Comparison of ENCODE assay signal across 16 mouse cellular contexts in the genomic region with DNA sequence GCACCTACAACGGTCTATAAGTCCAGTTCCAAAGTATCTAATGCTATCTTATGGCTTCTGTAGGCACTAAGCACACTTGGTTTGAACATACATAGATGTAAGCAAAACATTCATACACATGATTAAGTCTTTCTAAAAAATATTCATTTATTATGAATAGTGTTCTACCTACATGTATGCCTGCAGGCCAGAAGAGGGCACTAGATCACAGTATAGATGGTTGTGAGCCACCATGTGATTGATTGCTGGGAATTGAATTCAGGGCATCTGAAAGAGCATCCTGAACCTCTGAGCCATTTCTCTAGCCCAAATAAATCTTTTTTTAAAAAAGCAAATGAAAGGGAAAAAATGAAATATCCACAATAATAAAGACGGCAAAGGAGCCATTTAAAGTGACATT. TPM values are rescaled to one million over a fixed set of nuclear protein-coding genes. Genes with fewer than 3 reads are reported as not detected.
DNase-seq lines count a peak whose midpoint lies in the region; TF ChIP-seq lines count a peak whose summit lies in the region.
"Had no signal": no experiment of that assay in that cellular context is flagged by ENCODE, and none has a peak within 500 bp of the region (broad histone marks: within the 10 kb centered on the region; RNA-seq: fewer than 3 reads in every experiment).

No protein-coding gene starts in this region.

- H3K4me3 ChIP-seq in layer of hippocampus, adult 2 months: no peak overlapping the region
- H3K4me3 ChIP-seq in CH12.LX (replicated peaks in 1 of 3; ENCODE audit: low read depth in 2 of 3, low read length in 2 of 3, poor library complexity in 1 of 3): no peak overlapping the region
- H3K4me3 ChIP-seq: embryonic facial prominence, embryonic 12.5 days; heart, embryonic 12.5 days; kidney, embryonic 15.5 days; limb, embryonic 15.5 days; megakaryocyte, embryonic 14.5 days had no signal

- TF ChIP-seq POLR2A in CH12.LX (IDR thresholded peaks at IDR 0.05; ENCODE audit: low read depth, low read length): no peak

- no peak overlapping the region for H3K9ac ChIP-seq in CH12.LX (ENCODE audit: insufficient read depth, low read depth)
- H3K9ac ChIP-seq: embryonic facial prominence, embryonic 12.5 days; forebrain, postnatal 0 days; heart, embryonic 12.5 days; kidney, embryonic 15.5 days; limb, embryonic 15.5 days had no signal

- H3K4me2 ChIP-seq in CH12.LX (ENCODE audit: insufficient read depth, low read depth, poor library complexity, severe bottlenecking): no peak overlapping the region
- H3K4me2 ChIP-seq: embryonic facial prominence, embryonic 12.5 days; heart, embryonic 12.5 days; kidney, embryonic 15.5 days; limb, embryonic 15.5 days had no signal

- TF ChIP-seq CTCF in layer of hippocampus, adult 2 months (conservative IDR thresholded peaks at IDR 0.05): peak; percentile 41
- TF ChIP-seq CTCF in CH12.LX (conservative IDR thresholded peaks at IDR 0.05 in 1 of 2, IDR thresholded peaks at IDR 0.05 in 1 of 2; ENCODE audit: low read depth in 2 of 2, low read length in 2 of 2): peak in 1 of 2 experiments; percentile 61; a peak in 2 of 4 replicates

- no peaks in the 10 kb centered on the region for H3K27me3 ChIP-seq in CH12.LX (replicated peaks)
- H3K27me3 ChIP-seq: embryonic facial prominence, embryonic 12.5 days; heart, embryonic 12.5 days; kidney, embryonic 15.5 days; limb, embryonic 15.5 days; megakaryocyte, embryonic 14.5 days had no signal

- TF ChIP-seq RAD21 in CH12.LX (IDR thresholded peaks at IDR 0.05; ENCODE audit: low read depth, low read length): peak; percentile 50

- no peak for DNase-seq in layer of hippocampus, adult 2 months (ENCODE audit: low spot score in 2 of 2)
- no peak for DNase-seq in layer of hippocampus, adult 11-12 months (ENCODE audit: low spot score)
- DNase-seq in CH12.LX (ENCODE audit: extremely low read depth) (peak; percentile 18), NIH3T3 (ENCODE audit: low read depth) (peak; percentile 24)
- peak; percentile 13 for DNase-seq in naive thymus-derived CD4-positive, alpha-beta T cell, adult 2 months (ENCODE audit: low read depth)
- no peak for DNase-seq in right cerebral cortex, postnatal 4 days
- DNase-seq in cerebellum, adult 11-12 months: no peak
- DNase-seq: cerebellum, adult 9-11 months; forebrain, postnatal 0 days; gastrocnemius, postnatal 25 days; thymus, adult 18-20 months had no signal

- TF ChIP-seq EP300 in CH12.LX (IDR thresholded peaks at IDR 0.05; ENCODE audit: low read length): no peak

- H3K4me1 ChIP-seq in CH12.LX (ENCODE audit: control insufficient read depth in 1 of 2, insufficient read depth in 2 of 2): no peaks in the 10 kb centered on the region
- H3K4me1 ChIP-seq: embryonic facial prominence, embryonic 12.5 days; heart, embryonic 12.5 days; kidney, embryonic 15.5 days; limb, embryonic 15.5 days; megakaryocyte, embryonic 14.5 days had no signal

- in situ Hi-C loops in CH12.LX (cut with MboI; ENCODE audit: low pct_ligation_motif_present, low pct_unique_long_range_greater_than_20kb, low sequenced_read_pairs): no loop called here

- dilution Hi-C loops in CH12.LX (cut with MboI; ENCODE audit: extremely low pct_ligation_motif_present, extremely low pct_unique_long_range_greater_than_20kb, low sequenced_read_pairs): no loop called here

- H3K9me3 ChIP-seq in CH12.LX (replicated peaks; ENCODE audit: low read length): no peaks in the 10 kb centered on the region
- H3K9me3 ChIP-seq: embryonic facial prominence, embryonic 12.5 days; heart, embryonic 12.5 days; kidney, embryonic 15.5 days; limb, embryonic 15.5 days; megakaryocyte, embryonic 14.5 days had no signal

- H3K36me3 ChIP-seq in CH12.LX (replicated peaks in 1 of 2; ENCODE audit: control insufficient read depth in 1 of 2, insufficient read depth in 1 of 2, low read length in 1 of 2): peaks cover 31 to 52% of the 10 kb centered on the region in 2 experiments

- no peak overlapping the region for H3K27ac ChIP-seq in layer of hippocampus, adult 2 months
- H3K27ac ChIP-seq in CH12.LX (ENCODE audit: insufficient read depth, low read depth): no peak overlapping the region
- H3K27ac ChIP-seq: embryonic facial prominence, embryonic 12.5 days; kidney, embryonic 15.5 days; limb, embryonic 15.5 days had no signal

- H3K79me2 ChIP-seq in CH12.LX (replicated peaks; ENCODE audit: control insufficient read depth, extremely low read depth, insufficient read depth, poor library complexity, severe bottlenecking): no peaks in the 10 kb centered on the region

TF ChIP-seq in CH12.LX, 34 proteins besides CTCF, POLR2A, EP300 and RAD21:
- TF ChIP-seq MYC (IDR thresholded peaks at IDR 0.05; ENCODE audit: low read depth, low read length) (peak; percentile 38; the same call in 1 of the 2 replicates), SMC3 (IDR thresholded peaks at IDR 0.05; ENCODE audit: low read depth, low read length) (peak; percentile 7; the same call in 1 of the 2 replicates), KAT2A (IDR thresholded peaks at IDR 0.05; ENCODE audit: insufficient replicate concordance, low read length) (no peak)

RNA-seq across cellular contexts. Expression of gene Xrn1, which starts 37.7 kb away (rescaled TPM):
- total RNA-seq in layer of hippocampus, adult 2 months (2021): 10 to 100 TPM; 27.8 to 33.1 TPM
- total RNA-seq in CH12.LX (2012; rRNA removed) (7.1 and 8.1 TPM in 2 replicates), CH12.LX (2014; rRNA removed) (9.3 and 9.8 TPM in 2 replicates)
- polyA plus RNA-seq in CH12.LX (2012; ENCODE audit: insufficient read length, low read depth): 11.9 and 13.6 TPM in 2 replicates

Comparison
In these comparisons a context has a peak if more than half of its experiments do, and no peak if none do; other contexts are left out.
1. DNase-seq: peak in CH12.LX (single experiment), NIH3T3 (single experiment) and naive thymus-derived CD4-positive, alpha-beta T cell, adult 2 months (single experiment); none in layer of hippocampus, adult 2 months (0 of 2), layer of hippocampus, adult 11-12 months (single experiment), right cerebral cortex, postnatal 4 days (single experiment) and cerebellum, adult 11-12 months (single experiment).